Mouse (Mus musculus) neural tube, embryonic 14.5 days (tissue): ENCODE measurements around the gene Mtif3. TPM values are rescaled to one million over a fixed set of nuclear protein-coding genes. Genes with fewer than 3 reads are reported as not detected.

Experiments
- ATAC-seq: fragments of 200-750 bp; cut with Nextera tagmentation; 2 replicates; pipeline ENCODE4 v1.8.0; 2017; ENCODE audit warnings: low read depth, mild to moderate bottlenecking, moderate TSS enrichment, moderate library complexity
- H3K27ac ChIP-seq: fragments of 300-500 bp; sonication (generic); 2 replicates; pipeline ENCODE4 v1.5.1; 2014; ENCODE audit warnings: low read depth, mild to moderate bottlenecking, control low read depth, low read length, moderate library complexity, mixed read lengths
- H3K27me3 ChIP-seq: fragments of 300-500 bp; sonication (generic); 2 replicates; pipeline ENCODE4 v1.6.1; 2014; ENCODE audit warnings: low read length; ENCODE audit not compliant: control insufficient read depth, insufficient read depth
- H3K36me3 ChIP-seq: fragments of 300-500 bp; sonication (generic); 2 replicates; pipeline ENCODE4 v1.6.1; 2014; ENCODE audit warnings: low read length, mixed read lengths; ENCODE audit not compliant: control insufficient read depth, insufficient read depth
- H3K4me1 ChIP-seq: fragments of 300-500 bp; sonication (generic); 2 replicates; pipeline ENCODE4 v1.6.1; 2014; ENCODE audit warnings: low read length; ENCODE audit not compliant: control insufficient read depth, insufficient read depth
- H3K4me2 ChIP-seq: fragments of 300-500 bp; sonication (generic); 2 replicates; pipeline ENCODE4 v1.6.1; 2014; ENCODE audit warnings: mild to moderate bottlenecking, low read depth, low read length, control low read depth
- H3K4me3 ChIP-seq: fragments of 300-500 bp; sonication (generic); 2 replicates; pipeline ENCODE4 v1.5.1; 2014; ENCODE audit warnings: low read depth, low read length, control low read depth, mixed read lengths
- H3K9ac ChIP-seq: fragments of 300-500 bp; sonication (generic); replicated peaks from 2 replicates; pipeline ENCODE4 v1.6.1; 2014; ENCODE audit warnings: low read depth, mild to moderate bottlenecking, control low read depth, low read length, mixed read lengths
- H3K9me3 ChIP-seq: fragments of 300-500 bp; sonication (generic); 2 replicates; pipeline ENCODE4 v1.6.1; 2016; ENCODE audit warnings: low read length; ENCODE audit not compliant: control insufficient read depth
- WGBS: fragments of 180-500 bp; shearing (Covaris S2); extraction: QIAGEN DNeasy Blood & Tissue Kit; methylation state at CpG from one replicate; pipeline ENCODE4 v1.1.7; 2014; 5-methylcytosine and 5-hydroxymethylcytosine counted together
- polyA plus RNA-seq: library from polyadenylated mRNA; unstranded; fragments of >200 nt; fragmentation: Nextera tagmentation; extraction: Ambion mirVana; gene quantifications from 2 replicates; pipeline ENCODE4 v1.2.1, GENCODE M21; 2014

The Mtif3 gene
- polyA plus RNA-seq = 25.2 and 34.7 TPM in 2 replicates

GRCm38 (mm10) chr5:146963118-146963936 lies at the start of gene Mtif3:
TSS of gene Mtif3 (minus strand) at chr5:146963800.
- Histone ChIP-seq H3K9ac (peak within 1 kb of the TSS; percentile 78), H3K9me3 (no peaks in the 10 kb centered on the region), H3K27me3 (no peaks in the 10 kb centered on the region), H3K4me2 (peak within 1 kb of the TSS; percentile 80), H3K4me3 (peak within 1 kb of the TSS; percentile 84), H3K4me1 (peaks cover 6% of the 10 kb centered on the region), H3K36me3 (0 out of 2 replicates have a peak, but pooled peaks cover under 1% of the 10 kb centered on the region), H3K27ac (peak within 1 kb of the TSS; percentile 67; the same call in 1 of the 2 replicates)
- peak; percentile 82 for ATAC-seq
- WGBS = 2% methylated on average over 46 of the region's 46 CpGs

GRCm38 (mm10) chr5:147011333-147011732 lies 47.7 kb upstream of the Mtif3 start:
- Histone ChIP-seq H3K9me3 (no peaks in the 10 kb centered on the region), H3K4me2 (no peak overlapping the region), H3K27ac (no peak overlapping the region), H3K27me3 (no peaks in the 10 kb centered on the region), H3K4me3 (no peak overlapping the region), H3K36me3 (no peaks in the 10 kb centered on the region), H3K9ac (no peak overlapping the region), H3K4me1 (no peaks in the 10 kb centered on the region)
- no peak for ATAC-seq
- WGBS = 75% methylated on average over 10 of the region's 10 CpGs

- H3K4me3 ChIP-seq = no peak overlapping the region
- H3K36me3 ChIP-seq = no peaks in the 10 kb centered on the region
- no peaks in the 10 kb centered on the region for H3K27me3 ChIP-seq
- no peak overlapping the region for H3K27ac ChIP-seq
- no peak for ATAC-seq
- H3K4me2 ChIP-seq = no peak overlapping the region
- no peak overlapping the region for H3K9ac ChIP-seq
- H3K9me3 ChIP-seq = no peaks in the 10 kb centered on the region
- WGBS = 73% methylated on average over 1 of the region's 1 CpGs
- no peaks in the 10 kb centered on the region for H3K4me1 ChIP-seq
These were observed 39.7 kb upstream of the Mtif3 start for GRCm38 (mm10) chr5:147003303-147003702.

GRCm38 (mm10) chr5:147001312-147001711 lies 37.7 kb upstream of the Mtif3 start:
- no peaks in the 10 kb centered on the region for H3K36me3 ChIP-seq
- no peak overlapping the region for H3K27ac ChIP-seq
- no peaks in the 10 kb centered on the region for H3K27me3 ChIP-seq
- no peak overlapping the region for H3K4me3 ChIP-seq
- H3K9ac ChIP-seq = no peak overlapping the region
- WGBS = 89% methylated on average over 4 of the region's 4 CpGs
- H3K4me2 ChIP-seq = no peak overlapping the region
- ATAC-seq = no peak
- H3K9me3 ChIP-seq = no peaks in the 10 kb centered on the region
- no peaks in the 10 kb centered on the region for H3K4me1 ChIP-seq

GRCm38 (mm10) chr5:146998802-146999201 lies 35.2 kb upstream of the Mtif3 start:
- Histone ChIP-seq H3K27ac (no peak overlapping the region), H3K9ac (no peak overlapping the region), H3K36me3 (no peaks in the 10 kb centered on the region), H3K9me3 (no peaks in the 10 kb centered on the region), H3K4me3 (no peak overlapping the region), H3K4me1 (no peaks in the 10 kb centered on the region), H3K4me2 (no peak overlapping the region), H3K27me3 (no peaks in the 10 kb centered on the region)
- ATAC-seq = no peak
- WGBS = 95% methylated on average over 12 of the region's 12 CpGs

- Histone ChIP-seq H3K4me1 (no peaks in the 10 kb centered on the region), H3K9me3 (no peaks in the 10 kb centered on the region), H3K36me3 (no peaks in the 10 kb centered on the region), H3K9ac (no peak overlapping the region), H3K4me2 (no peak overlapping the region), H3K27ac (no peak overlapping the region), H3K27me3 (no peaks in the 10 kb centered on the region), H3K4me3 (no peak overlapping the region)
- 82% methylated on average over 7 of the region's 7 CpGs for WGBS
- ATAC-seq = no peak
These were observed 33.2 kb upstream of the Mtif3 start for GRCm38 (mm10) chr5:146996812-146997211.

- H3K36me3 ChIP-seq = no peaks in the 10 kb centered on the region
- no peak overlapping the region for H3K4me2 ChIP-seq
- no peaks in the 10 kb centered on the region for H3K4me1 ChIP-seq
- ATAC-seq = no peak
- no peaks in the 10 kb centered on the region for H3K27me3 ChIP-seq
- no peaks in the 10 kb centered on the region for H3K9me3 ChIP-seq
- H3K9ac ChIP-seq = no peak overlapping the region
- 65% methylated on average over 6 of the region's 6 CpGs for WGBS
- H3K27ac ChIP-seq = no peak overlapping the region
- no peak overlapping the region for H3K4me3 ChIP-seq
These were observed 31.4 kb upstream of the Mtif3 start for GRCm38 (mm10) chr5:146994973-146995372.

- no peaks in the 10 kb centered on the region for H3K4me1 ChIP-seq
- H3K9me3 ChIP-seq = no peaks in the 10 kb centered on the region
- H3K9ac ChIP-seq = no peak overlapping the region
- no peaks in the 10 kb centered on the region for H3K27me3 ChIP-seq
- no peak overlapping the region for H3K27ac ChIP-seq
- 60% methylated on average over 8 of the region's 8 CpGs for WGBS
- no peak overlapping the region for H3K4me3 ChIP-seq
- H3K36me3 ChIP-seq = no peaks in the 10 kb centered on the region
- H3K4me2 ChIP-seq = no peak overlapping the region
- no peak for ATAC-seq
These were observed 29.9 kb upstream of the Mtif3 start for GRCm38 (mm10) chr5:146993509-146993908.

- H3K36me3 ChIP-seq = no peaks in the 10 kb centered on the region
- no peak overlapping the region for H3K4me2 ChIP-seq
- peaks cover 7% of the 10 kb centered on the region; the same call in 1 of the 2 replicates for H3K4me1 ChIP-seq
- no peak overlapping the region for H3K9ac ChIP-seq
- H3K27ac ChIP-seq = no peak overlapping the region
- no peak overlapping the region for H3K4me3 ChIP-seq
- 82% methylated on average over 5 of the region's 5 CpGs for WGBS
- ATAC-seq = no peak
- no peaks in the 10 kb centered on the region for H3K9me3 ChIP-seq
- 0 out of 2 replicates have a peak, but pooled peaks cover 3% of the 10 kb centered on the region for H3K27me3 ChIP-seq
These were observed 25.5 kb upstream of the Mtif3 start for GRCm38 (mm10) chr5:146989051-146989450.
